Mouse (Mus musculus): ENCODE measurements around the gene Pgbd1. TPM values are rescaled to one million over a fixed set of nuclear protein-coding genes. Genes with fewer than 3 reads are reported as not detected.
"Not testable (repeated sequence)": the region's sequence is repeated elsewhere in the genome, so short reads cannot be mapped to it uniquely, and the experiment has no call there.

Gene Pgbd1
- polyA plus RNA-seq (2012; rRNA removed), result 0.36 and 0.55 TPM in 2 replicates

DNA sequence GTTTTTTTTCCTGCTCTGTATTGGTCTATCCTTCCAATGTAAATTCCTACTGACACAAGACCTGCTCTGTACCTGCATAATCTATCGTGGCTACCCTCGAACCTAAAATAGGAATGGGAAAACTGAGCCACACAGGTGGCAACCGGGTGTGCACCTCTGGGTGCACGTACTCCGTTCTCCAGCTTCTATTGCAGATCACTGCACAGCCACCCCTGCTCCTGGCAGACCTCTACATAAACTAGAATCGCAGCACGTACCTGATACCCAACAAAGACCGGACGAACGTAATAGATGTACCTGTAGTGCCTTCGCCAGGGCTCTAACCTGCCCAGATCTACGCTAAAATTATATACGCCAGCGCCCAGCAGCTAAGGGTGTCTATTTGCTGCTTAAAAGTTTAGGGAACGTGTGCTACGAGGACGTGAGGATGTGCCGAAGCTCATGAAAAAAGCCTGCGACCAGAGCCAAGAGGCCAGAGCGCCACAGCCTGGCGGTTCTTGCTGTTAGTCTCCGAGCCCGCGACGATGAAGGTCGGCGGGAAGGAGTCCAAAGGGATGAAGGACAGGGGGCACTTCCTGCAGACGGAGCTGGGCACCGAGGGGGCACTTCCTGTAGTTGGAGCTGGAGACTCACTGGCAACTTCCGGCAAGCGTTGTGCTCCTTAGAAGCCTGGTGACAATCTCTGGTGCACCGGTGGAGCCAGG is at the start of gene Pgbd1:
Gene Pgbd1, minus strand, starts transcription at position 556 of the 704 bp plus-strand sequence.
- H3K27me3 ChIP-seq (ENCODE audit: control insufficient read depth, insufficient read depth, low read length), result no peaks in the 10 kb centered on the region
- DNase-seq, result peak; percentile 63
- WGBS, result 1% methylated on average over 32 of the region's 32 CpGs
- peak within 1 kb of the TSS; percentile 94 for H3K4me3 ChIP-seq (ENCODE audit: control insufficient read depth, insufficient read depth, low read length)
- TF ChIP-seq CTCF (IDR thresholded peaks at IDR 0.05; ENCODE audit: borderline replicate concordance, control insufficient read depth, extremely low read depth, insufficient read depth, low read length, poor library complexity), result 0 out of 2 replicates have a peak, but pooled peaks have one; percentile 13
- no peak for TF ChIP-seq POLR2A (IDR thresholded peaks at IDR 0.05; ENCODE audit: control insufficient read depth, extremely low read depth, insufficient read depth, low read length, poor library complexity)
- peak within 1 kb of the TSS; percentile 53 for H3K27ac ChIP-seq (ENCODE audit: control insufficient read depth, insufficient read depth, low read length)
- peaks cover 3% of the 10 kb centered on the region for H3K4me1 ChIP-seq (replicated peaks; ENCODE audit: control insufficient read depth, insufficient read depth, low read length)
- H3K36me3 ChIP-seq (ENCODE audit: control insufficient read depth, insufficient read depth, low read length), result peaks cover 9% of the 10 kb centered on the region

DNA sequence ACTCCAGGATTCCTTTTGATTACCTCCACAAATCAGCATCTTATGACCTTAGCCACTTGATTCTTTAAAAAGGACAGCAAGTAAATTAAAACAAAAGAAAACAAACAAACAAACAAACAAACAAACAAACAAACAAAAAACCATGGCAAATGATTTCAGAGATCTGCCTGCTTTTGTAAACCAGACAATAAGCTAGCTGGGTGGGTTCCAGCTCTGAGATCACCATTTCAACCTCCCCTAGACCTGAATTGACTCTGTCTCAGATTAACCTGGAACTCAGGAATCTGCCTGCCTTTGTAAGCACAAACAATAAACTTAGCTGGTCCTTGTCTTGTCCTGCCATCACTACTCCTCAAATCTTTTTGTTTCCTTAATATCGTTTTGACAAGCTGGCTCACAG is 46.0 kb upstream of the Pgbd1 start:
- DNase-seq, result no peak
- no peak overlapping the region for H3K27ac ChIP-seq (ENCODE audit: control insufficient read depth, insufficient read depth, low read length)
- no peak for TF ChIP-seq POLR2A (IDR thresholded peaks at IDR 0.05; ENCODE audit: control insufficient read depth, extremely low read depth, insufficient read depth, low read length, poor library complexity)
- TF ChIP-seq CTCF (IDR thresholded peaks at IDR 0.05; ENCODE audit: borderline replicate concordance, control insufficient read depth, extremely low read depth, insufficient read depth, low read length, poor library complexity), result no peak
- no peaks in the 10 kb centered on the region for H3K27me3 ChIP-seq (ENCODE audit: control insufficient read depth, insufficient read depth, low read length)
- no peaks in the 10 kb centered on the region for H3K4me1 ChIP-seq (replicated peaks; ENCODE audit: control insufficient read depth, insufficient read depth, low read length)
- no peaks in the 10 kb centered on the region for H3K36me3 ChIP-seq (ENCODE audit: control insufficient read depth, insufficient read depth, low read length)
- H3K4me3 ChIP-seq (ENCODE audit: control insufficient read depth, insufficient read depth, low read length), result no peak overlapping the region
- WGBS, result 100% methylated on average over 1 of the region's 1 CpGs

DNA sequence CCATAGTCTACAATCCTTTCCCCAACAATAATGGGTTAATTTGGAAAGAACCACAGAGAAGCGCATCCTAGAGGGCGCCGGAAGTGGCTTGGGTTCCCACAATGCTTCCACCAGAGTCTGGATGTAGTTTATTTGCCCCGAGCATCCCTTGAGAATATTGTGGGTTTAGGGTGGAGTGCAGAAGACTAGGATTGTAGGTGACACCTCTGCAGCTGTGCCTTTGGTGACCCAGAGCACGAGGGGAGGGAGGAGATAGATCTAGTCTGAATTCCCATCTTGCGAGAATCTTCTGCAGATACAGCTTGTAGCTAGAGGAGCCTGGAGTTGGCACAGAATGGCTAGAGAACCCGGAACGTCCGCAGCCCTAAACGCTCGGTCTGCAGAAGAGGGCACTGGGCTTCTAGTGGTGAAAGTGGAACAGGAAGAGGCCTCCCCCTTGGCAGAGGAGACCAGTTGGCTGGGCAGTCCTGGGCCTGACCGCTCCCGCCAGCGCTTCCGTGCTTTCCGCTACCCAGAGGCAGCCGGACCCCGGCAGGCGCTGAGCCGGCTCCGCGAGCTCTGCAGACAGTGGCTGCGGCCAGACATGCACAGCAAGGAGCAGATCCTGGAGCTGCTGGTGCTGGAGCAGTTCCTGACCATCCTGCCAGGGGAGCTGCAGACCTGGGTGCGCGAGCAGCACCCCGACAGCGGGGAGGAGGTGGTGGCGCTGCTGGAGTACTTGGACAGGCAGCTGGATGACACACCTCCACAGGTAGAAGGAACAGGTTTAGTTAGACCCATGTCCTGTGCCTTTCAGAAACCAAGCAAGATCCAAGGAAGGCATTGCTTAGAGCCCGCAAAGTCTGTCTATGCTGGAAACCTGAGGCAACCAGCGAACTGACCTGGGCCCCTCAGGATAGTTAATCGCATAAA is 38.2 kb upstream of the Pgbd1 start, which contains the start of the genes Zkscan4 and Gm10065:
Gene Zkscan4, plus strand, starts transcription at position 149 of the 912 bp plus-strand sequence.
Gene Gm10065, minus strand, starts transcription at position 683 of the 912 bp plus-strand sequence.
- H3K36me3 ChIP-seq (ENCODE audit: control insufficient read depth, insufficient read depth, low read length); H3K27me3 ChIP-seq (ENCODE audit: control insufficient read depth, insufficient read depth, low read length); H3K4me1 ChIP-seq (replicated peaks; ENCODE audit: control insufficient read depth, insufficient read depth, low read length); H3K27ac ChIP-seq (ENCODE audit: control insufficient read depth, insufficient read depth, low read length): not testable (repeated sequence)
- H3K4me3 ChIP-seq (ENCODE audit: control insufficient read depth, insufficient read depth, low read length), result peak within 1 kb of the TSS; percentile 17
- peak; percentile 3 for DNase-seq
- 6% methylated on average over 30 of the region's 31 CpGs for WGBS

DNA sequence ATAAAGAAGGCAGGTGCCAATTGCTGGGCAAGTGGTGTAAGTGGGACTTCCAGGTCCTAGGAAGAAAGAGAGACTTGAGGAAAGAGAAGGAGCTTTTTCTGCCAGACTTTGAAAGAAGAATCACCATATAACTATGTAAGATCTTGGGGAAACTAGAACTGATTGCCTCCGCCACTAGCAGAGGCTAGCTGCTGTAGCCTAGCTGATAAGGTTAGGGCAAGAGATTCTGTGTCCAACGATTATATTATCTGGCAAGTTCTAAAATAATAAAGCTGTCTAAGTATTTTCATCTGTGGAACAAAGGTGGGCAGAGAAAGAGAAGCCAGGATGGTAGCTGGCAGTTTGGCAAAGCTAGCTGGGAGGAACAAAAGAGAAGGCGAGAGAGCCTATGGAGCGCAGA is 31.6 kb upstream of the Pgbd1 start:
- peaks cover 5% of the 10 kb centered on the region; the same call in 1 of the 2 replicates for H3K27me3 ChIP-seq (ENCODE audit: control insufficient read depth, insufficient read depth, low read length)
- 73% methylated on average over 4 of the region's 4 CpGs for WGBS

DNA sequence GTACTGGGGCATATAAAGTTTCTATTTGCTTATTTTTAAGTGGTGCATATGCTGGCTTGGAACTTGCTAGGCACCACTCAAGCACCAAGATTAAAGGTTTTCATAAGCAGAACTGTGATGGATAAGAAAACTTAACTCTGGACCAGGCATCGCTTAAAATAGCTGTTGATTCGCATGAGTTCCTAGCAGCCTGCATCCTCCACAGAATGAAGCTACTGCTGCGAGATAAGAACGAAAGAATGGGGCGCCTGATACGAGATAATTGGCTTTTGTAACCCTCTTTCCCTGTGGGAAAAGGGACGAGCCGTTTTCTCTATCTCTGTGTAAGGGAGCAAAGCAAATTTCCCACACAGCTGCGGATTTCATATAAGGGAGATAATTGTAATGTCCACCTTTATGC is 28.2 kb upstream of the Pgbd1 start:
- 51% methylated on average over 9 of the region's 9 CpGs for WGBS
- H3K36me3 ChIP-seq (ENCODE audit: control insufficient read depth, insufficient read depth, low read length), result no peaks in the 10 kb centered on the region
- DNase-seq, result no peak
- peaks cover 3% of the 10 kb centered on the region; the same call in 1 of the 2 replicates for H3K4me1 ChIP-seq (replicated peaks; ENCODE audit: control insufficient read depth, insufficient read depth, low read length)
- TF ChIP-seq POLR2A (IDR thresholded peaks at IDR 0.05; ENCODE audit: control insufficient read depth, extremely low read depth, insufficient read depth, low read length, poor library complexity) (no peak), CTCF (IDR thresholded peaks at IDR 0.05; ENCODE audit: borderline replicate concordance, control insufficient read depth, extremely low read depth, insufficient read depth, low read length, poor library complexity) (no peak)
- H3K4me3 ChIP-seq (ENCODE audit: control insufficient read depth, insufficient read depth, low read length), result no peak overlapping the region
- no peak overlapping the region for H3K27ac ChIP-seq (ENCODE audit: control insufficient read depth, insufficient read depth, low read length)
- H3K27me3 ChIP-seq (ENCODE audit: control insufficient read depth, insufficient read depth, low read length), result peaks cover 5% of the 10 kb centered on the region; the same call in 1 of the 2 replicates

More for the DNA sequence above, 31.6 kb upstream of the Pgbd1 start:
- Histone ChIP-seq H3K27ac (ENCODE audit: control insufficient read depth, insufficient read depth, low read length) (no peak overlapping the region), H3K4me1 (replicated peaks; ENCODE audit: control insufficient read depth, insufficient read depth, low read length) (peaks cover 3% of the 10 kb centered on the region; the same call in 1 of the 2 replicates), H3K4me3 (ENCODE audit: control insufficient read depth, insufficient read depth, low read length) (no peak overlapping the region), H3K36me3 (ENCODE audit: control insufficient read depth, insufficient read depth, low read length) (no peaks in the 10 kb centered on the region)
- no peak for DNase-seq
- TF ChIP-seq POLR2A (IDR thresholded peaks at IDR 0.05; ENCODE audit: control insufficient read depth, extremely low read depth, insufficient read depth, low read length, poor library complexity) (no peak), CTCF (IDR thresholded peaks at IDR 0.05; ENCODE audit: borderline replicate concordance, control insufficient read depth, extremely low read depth, insufficient read depth, low read length, poor library complexity) (no peak)

Measured in thymus, adult 2 months (tissue).